Mouse (Mus musculus) forelimb bud, embryonic 11.5 days (tissue): ENCODE data around the gene Ppwd1.
A peak's percentile ranks its signal among the peaks of the same experiment; 100 is the strongest.
"Not testable (repeated sequence)": the region's sequence is repeated elsewhere in the genome, so short reads cannot be mapped to it uniquely, and the experiment has no call there.

Experiments
- DNase-seq: peaks from one replicate; pipeline ENCODE4 v3.0.0-alpha.2; 2012; ENCODE audit warnings: low read depth, low spot score

Ppwd1 gene

GRCm38 (mm10) chr13:104228384-104229066 is at the start of gene Ppwd1, which contains the start of gene Cenpk:
Gene Ppwd1 (minus strand): TSS chr13:104228843.
Gene Cenpk (plus strand): TSS chr13:104228611.
- peak; percentile 98 for DNase-seq

GRCm38 (mm10) chr13:104258997-104259396 is 30.4 kb upstream of the Ppwd1 start:
- DNase-seq, result no peak

- no peak for DNase-seq
Observed at GRCm38 (mm10) chr13:104229181-104229580, 538 bp upstream of the Ppwd1 start.

- DNase-seq, result no peak
Observed at GRCm38 (mm10) chr13:104227478-104227877, 1.2 kb downstream of the Ppwd1 start.

- no peak for DNase-seq
Observed at GRCm38 (mm10) chr13:104204313-104204712, 24.3 kb downstream of the Ppwd1 start.

- DNase-seq, result not testable (repeated sequence)
Observed at GRCm38 (mm10) chr13:104195891-104196290, 32.8 kb downstream of the Ppwd1 start.

- DNase-seq, result no peak
Observed at GRCm38 (mm10) chr13:104187357-104187756, 41.3 kb downstream of the Ppwd1 start.

GRCm38 (mm10) chr13:104179176-104179888 is 49.3 kb downstream of the Ppwd1 start:
- no peak for DNase-seq

- DNase-seq, result peak; percentile 99
Observed at GRCm38 (mm10) chr13:104178650-104179121, 50.0 kb downstream of the Ppwd1 start, which contains the start of gene Trim23. Gene Trim23 (plus strand): TSS chr13:104178797.

GRCm38 (mm10) chr13:104177796-104178649 is 50.6 kb downstream of the Ppwd1 start, which contains the start of gene Trappc13:
Gene Trappc13 (minus strand): TSS chr13:104178469.
- DNase-seq, result no peak

- DNase-seq, result no peak
Observed at GRCm38 (mm10) chr13:104176874-104177273, 51.8 kb downstream of the Ppwd1 start.

- DNase-seq, result no peak
Observed at GRCm38 (mm10) chr13:104172498-104172897, 56.1 kb downstream of the Ppwd1 start.

- DNase-seq, result no peak
Observed at GRCm38 (mm10) chr13:104171711-104172110, 56.9 kb downstream of the Ppwd1 start.

GRCm38 (mm10) chr13:104155686-104156085 is 73.0 kb downstream of the Ppwd1 start:
- DNase-seq, result no peak
